Mouse (Mus musculus): ENCODE measurements at regions not wholly inside any gene's neighbourhood (a gene's known extent, or its start where the extent isn't known, plus 50 kb on each side); places are given as distances from the start of the nearest gene placed in this dataset.
A peak's percentile ranks its signal among the peaks of the same experiment; 100 is the strongest.

DNA sequence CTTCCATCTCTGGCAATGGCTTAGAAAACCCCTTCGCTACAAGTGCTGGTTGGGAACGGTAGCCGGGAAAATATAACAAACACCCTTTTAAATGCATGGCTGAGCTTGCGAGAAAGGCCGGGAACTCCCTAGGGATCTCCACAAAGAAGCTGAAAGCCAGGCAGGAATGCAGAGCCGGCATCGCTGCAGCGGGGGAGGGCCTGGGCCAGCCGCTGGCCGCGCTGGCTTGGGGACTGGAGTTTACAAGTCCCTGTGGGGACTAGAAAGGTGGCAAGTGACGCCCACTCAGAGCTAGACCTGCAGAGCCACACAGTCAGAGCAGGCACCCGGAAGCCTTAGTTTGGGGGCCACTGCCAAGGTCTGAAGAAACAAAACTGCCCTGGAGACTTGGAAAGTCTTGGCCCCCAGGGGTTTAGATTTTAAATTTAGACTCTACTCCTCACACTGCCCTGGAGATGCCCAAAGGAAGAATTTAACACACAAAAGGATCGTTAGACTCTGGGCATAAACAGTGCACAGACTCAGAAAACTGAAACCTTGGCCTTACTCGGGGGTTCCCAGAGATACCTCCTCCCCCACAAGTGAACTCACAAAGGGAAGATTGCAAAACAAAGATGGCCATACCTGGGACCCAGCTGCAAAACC, 59.4 kb downstream of the 1700001O22Rik start:
- DNase-seq (ENCODE audit: low read depth, low spot score): peak; percentile 90

DNA sequence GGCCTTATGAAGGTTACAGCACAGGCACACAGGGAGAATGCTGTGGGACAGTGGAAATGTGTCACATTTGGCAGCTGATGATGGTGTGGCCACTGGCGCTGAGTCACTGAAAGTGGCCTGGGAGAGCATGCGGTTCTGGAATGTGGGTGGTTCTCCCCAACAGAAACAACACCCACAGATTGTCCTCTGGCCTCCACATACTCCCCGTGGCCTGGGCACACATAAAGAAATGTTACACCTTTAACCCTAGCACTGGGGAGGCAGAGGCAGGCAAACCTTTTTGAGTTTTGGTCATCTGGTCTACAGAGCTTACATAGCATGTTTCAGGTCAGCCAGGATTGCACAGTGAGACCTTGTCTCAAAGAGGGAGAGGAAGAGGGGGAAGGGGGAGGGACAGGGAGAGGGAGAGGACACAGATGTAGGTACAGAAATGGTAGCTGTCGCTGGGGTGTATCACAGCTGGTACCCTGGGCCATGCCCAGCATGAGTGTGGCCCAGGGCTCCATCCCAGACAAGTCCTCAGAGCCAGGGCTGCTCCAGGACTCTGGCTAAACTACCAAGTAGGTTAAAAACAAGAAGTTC, 60.1 kb downstream of the 1700001O22Rik start:
- no peak for DNase-seq (ENCODE audit: low read depth, low spot score)

- DNase-seq (ENCODE audit: low read depth, low spot score): no peak
Measured at GRCm38 (mm10) chr2:30741450-30741849, 62.0 kb downstream of the 1700001O22Rik start.

DNA sequence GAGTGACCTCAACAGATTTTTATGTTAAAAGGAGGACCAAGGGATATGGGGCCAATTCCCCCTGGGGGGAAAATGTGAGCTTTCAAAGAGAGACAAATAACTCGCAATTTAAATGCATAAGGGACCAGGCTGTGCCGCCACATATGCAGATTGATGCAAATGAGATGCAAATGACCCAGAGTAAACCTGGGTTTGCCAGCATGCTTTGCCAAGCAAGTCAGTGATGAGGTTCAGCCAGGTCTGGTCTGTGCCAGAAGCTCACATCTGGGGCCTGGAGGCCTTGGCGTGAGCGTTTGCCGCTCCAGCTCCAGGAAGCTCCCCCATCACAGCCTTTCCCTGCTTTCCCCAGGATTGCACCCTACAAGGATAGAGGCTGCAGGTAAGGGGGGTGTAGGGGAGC, 65.7 kb downstream of the 1700001O22Rik start:
- DNase-seq (ENCODE audit: low read depth, low spot score): no peak

GRCm38 (mm10) chr2:30736705-30737104, 66.8 kb downstream of the 1700001O22Rik start:
- DNase-seq (ENCODE audit: low read depth, low spot score): no peak

DNA sequence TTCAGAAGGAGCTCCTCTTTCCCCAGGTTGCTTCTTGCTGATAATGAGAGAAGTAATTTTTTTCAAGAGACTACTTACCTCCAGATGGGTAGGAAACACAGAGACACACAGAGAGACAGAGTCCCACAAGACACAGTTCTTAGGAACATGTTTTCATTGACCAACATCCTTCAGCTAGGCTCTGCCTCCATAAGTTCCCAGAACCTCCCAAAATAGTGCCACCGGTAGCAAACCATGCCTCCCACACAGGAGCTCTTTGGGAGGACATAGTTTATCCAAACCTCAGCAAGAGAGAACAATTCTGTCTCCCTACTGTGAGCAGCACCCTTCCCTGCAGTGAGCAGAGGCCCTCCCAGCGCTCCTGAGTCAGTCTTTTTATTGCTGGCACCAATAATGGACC, 67.2 kb downstream of the 1700001O22Rik start:
- DNase-seq (ENCODE audit: low read depth, low spot score): no peak

DNA sequence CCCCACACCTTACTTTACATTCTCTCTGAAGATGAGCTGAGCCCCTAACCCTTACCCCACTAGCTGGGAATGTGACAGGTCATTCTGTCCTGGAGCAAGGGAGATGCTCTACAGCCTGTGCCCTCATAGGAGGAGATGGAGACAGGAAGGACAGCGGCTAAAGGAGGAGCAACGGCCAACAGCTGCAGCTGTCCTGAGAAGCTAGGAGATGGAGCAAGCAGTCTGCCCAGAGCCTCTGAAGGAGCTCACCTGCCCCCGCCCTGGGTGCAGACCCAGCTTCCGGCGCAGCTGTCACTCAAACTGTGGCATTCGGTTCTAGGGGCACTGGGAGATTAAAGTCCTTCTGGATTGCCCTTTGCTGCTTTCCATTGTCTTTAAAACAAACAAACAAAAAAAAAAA, 69.6 kb downstream of the 1700001O22Rik start:
- DNase-seq (ENCODE audit: low read depth, low spot score): no peak

GRCm38 (mm10) chr2:30731832-30732231, 71.6 kb downstream of the 1700001O22Rik start:
- DNase-seq (ENCODE audit: low read depth, low spot score): no peak

DNA sequence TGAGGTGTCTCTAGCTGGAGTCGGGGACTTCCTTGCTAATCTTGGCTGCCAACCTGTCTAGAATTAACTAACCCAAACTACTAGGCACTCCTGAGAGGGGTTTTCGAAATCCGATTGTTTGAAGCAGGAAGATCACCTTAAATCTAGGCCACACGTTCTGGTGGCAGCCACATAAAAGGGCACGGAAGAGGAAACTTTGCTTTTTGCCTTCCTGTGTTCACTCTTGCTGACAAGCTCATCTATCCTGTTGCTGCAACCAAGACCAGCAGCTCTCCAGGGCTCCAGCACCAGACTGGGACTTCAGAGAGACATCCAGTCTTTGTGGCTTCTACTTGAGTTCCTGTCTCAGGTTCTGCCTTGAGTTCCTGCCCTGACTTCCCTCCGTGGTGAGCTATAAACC, 75.5 kb downstream of the 1700001O22Rik start:
- no peak for DNase-seq (ENCODE audit: low read depth, low spot score)

- peak; percentile 80 for DNase-seq (ENCODE audit: low read depth, low spot score)
Measured at GRCm38 (mm10) chr2:30725601-30726489, 77.6 kb downstream of the 1700001O22Rik start.

- no peak for DNase-seq (ENCODE audit: low read depth, low spot score)
Measured at GRCm38 (mm10) chr2:30725186-30725585, 78.3 kb downstream of the 1700001O22Rik start.

- no peak for DNase-seq (ENCODE audit: low read depth, low spot score)
Measured at GRCm38 (mm10) chr2:30724521-30724920, 78.9 kb downstream of the 1700001O22Rik start.

GRCm38 (mm10) chr2:30723059-30723587, 80.3 kb downstream of the 1700001O22Rik start:
- no peak for DNase-seq (ENCODE audit: low read depth, low spot score)

GRCm38 (mm10) chr2:30722263-30723050, 81.0 kb downstream of the 1700001O22Rik start:
- no peak for DNase-seq (ENCODE audit: low read depth, low spot score)

- peak; percentile 80 for DNase-seq (ENCODE audit: low read depth, low spot score)
Measured at GRCm38 (mm10) chr2:30721473-30722262, 81.8 kb downstream of the 1700001O22Rik start.

DNA sequence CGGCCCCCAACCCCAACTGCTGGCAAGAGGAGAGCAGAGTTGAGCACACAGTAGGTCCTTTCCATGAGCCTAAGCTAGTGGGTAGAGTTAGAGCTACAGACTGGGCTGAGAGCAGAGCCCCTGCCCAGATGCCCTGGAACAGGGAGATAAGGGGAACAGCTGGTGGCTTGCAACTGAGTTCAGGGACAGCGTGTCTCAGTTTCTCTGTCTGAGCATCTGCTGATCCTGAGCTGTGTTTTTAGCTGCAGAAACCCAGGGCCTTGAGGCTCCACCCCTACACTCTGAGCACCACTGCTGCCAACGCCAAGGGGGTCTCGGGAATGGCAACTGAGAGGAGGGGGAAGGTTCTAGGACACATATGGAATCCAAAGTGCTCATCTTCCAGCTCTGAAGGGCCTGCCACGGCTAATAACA, 82.4 kb downstream of the 1700001O22Rik start:
- no peak for DNase-seq (ENCODE audit: low read depth, low spot score)

DNA sequence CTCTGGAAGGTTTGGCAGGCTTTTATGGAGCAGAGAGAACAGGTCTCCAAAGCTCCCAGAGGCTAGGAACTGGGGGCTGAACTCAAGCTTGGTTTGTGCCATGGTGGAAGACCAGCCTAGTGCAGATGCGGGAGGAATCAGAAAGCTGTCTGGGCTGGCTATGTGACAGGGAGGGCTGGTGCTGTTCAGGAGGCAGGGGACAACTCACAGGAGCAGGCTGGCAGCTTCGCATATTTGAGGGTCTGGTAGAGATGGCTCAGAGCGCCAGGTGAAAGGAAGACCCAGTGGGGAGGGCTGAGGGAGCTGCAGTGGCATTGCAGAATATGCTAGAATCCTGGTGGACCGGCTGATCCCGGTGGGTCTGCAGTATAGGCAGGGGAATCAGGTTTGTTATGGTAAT, 83.2 kb downstream of the 1700001O22Rik start:
- no peak for DNase-seq (ENCODE audit: low read depth, low spot score)

DNA sequence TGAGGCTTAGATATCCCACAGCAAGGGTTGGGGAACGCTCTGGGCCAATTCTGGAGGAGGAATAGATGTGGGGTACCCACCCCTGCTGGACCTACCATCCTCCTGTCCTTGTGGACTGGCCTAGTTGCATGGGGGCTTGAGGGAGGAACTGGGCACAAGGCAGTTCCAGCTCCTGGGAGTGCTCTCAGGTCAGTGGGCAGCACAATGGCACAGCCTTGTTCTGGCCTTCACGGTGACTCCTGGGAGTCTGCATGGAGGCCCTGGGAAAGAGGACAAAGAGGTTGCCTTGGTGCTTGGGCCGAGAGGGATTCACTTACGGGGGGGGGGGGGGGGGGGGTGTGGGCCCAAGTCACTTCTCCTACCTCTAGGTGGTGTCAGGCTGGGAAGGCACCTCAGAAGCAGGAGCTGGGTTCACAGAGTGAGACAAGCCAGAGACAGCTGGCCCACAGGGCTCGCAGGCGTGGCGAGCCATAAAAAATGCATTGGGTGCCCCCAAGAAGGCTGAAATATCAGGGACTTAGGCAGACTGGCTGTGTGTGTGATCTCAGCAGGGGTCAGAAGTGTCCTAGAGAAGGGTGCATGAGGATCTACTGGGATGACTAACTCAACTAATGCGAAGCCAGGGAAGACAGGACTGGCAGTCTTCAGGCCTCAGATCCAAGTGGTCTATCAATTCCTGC, 83.7 kb downstream of the 1700001O22Rik start:
- DNase-seq (ENCODE audit: low read depth, low spot score): no peak

- DNase-seq (ENCODE audit: low read depth, low spot score): peak; percentile 93
Measured at GRCm38 (mm10) chr2:30718741-30719381, 84.6 kb downstream of the 1700001O22Rik start.

- peak; percentile 96 for DNase-seq (ENCODE audit: low read depth, low spot score)
Measured at GRCm38 (mm10) chr2:30718329-30718675, 85.2 kb downstream of the 1700001O22Rik start.

Measured in mesoderm, embryonic 11.5 days (tissue).